ENCODE assay signal across 7 mouse cellular contexts in the genomic region with DNA sequence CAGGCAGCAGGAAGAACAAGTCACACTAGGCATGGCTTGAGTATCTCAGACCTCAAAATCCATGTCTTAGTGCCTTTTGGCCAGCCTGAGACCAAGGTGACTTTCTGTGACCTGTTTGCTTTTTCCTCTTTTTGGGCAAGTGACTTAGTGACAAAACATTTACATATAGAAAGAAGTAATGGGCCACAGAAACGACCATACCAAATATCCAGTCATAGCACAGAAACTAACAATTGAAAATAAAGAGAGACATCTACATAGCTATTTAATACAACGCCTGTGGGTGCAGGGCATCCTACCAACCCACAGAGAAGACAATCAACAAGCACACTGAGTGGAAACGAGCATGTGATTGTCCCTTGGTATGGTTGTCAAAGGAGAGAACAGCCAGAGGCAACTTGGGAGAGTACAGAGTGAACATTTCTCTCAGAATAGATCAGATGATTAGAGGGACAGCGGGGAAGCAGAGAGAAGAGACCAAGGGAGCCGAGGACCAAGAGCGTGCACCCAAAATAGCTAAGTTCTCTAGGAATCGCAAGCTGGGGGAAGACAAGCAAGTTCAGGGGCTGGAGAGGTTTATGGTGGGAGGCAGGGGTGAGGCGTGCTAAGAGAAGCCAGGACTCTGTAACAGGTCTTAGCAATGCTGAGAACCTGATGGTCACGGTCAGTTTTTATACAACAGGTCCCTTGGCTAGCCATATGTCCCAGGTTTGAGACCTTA. TPM values are rescaled to one million over a fixed set of nuclear protein-coding genes. Genes with fewer than 3 reads are reported as not detected.
A peak's percentile ranks its signal among the peaks of the same experiment; 100 is the strongest.
DNase-seq lines count a peak whose midpoint lies in the region; ATAC-seq and TF ChIP-seq lines count a peak whose summit lies in the region.

No protein-coding gene starts in this region.

- DNase-seq in thymus, adult 2 months = peak; percentile 16
- DNase-seq in thymus, postnatal 10 days (ENCODE audit: low spot score in 2 of 2) = no peak
- DNase-seq in cerebellum, adult 9-10 months = no peak
- DNase-seq in adrenal gland, adult 8-10 months = no peak
- no peak for DNase-seq in kidney, adult 18-20 months

- H3K4me2 ChIP-seq in forebrain, embryonic 13.5 days = peak overlapping the region; percentile 86
- H3K4me2 ChIP-seq in liver, embryonic 12.5 days = peak overlapping the region; percentile 87

- TF ChIP-seq CTCF in thymus, adult 2 months (IDR thresholded peaks at IDR 0.05; ENCODE audit: borderline replicate concordance, control insufficient read depth, extremely low read depth, insufficient read depth, low read length, poor library complexity) = no peak

- TF ChIP-seq POLR2A in thymus, adult 2 months (IDR thresholded peaks at IDR 0.05; ENCODE audit: control insufficient read depth, extremely low read depth, insufficient read depth, low read length, poor library complexity) = no peak

- H3K9me3 ChIP-seq in forebrain, embryonic 13.5 days (replicated peaks) = no peaks in the 10 kb centered on the region
- no peaks in the 10 kb centered on the region for H3K9me3 ChIP-seq in liver, embryonic 12.5 days (replicated peaks)

- H3K4me3 ChIP-seq in thymus, adult 2 months (ENCODE audit: control insufficient read depth, insufficient read depth, low read length) = no peak overlapping the region
- peak overlapping the region; percentile 70; the same call in 1 of the 2 replicates for H3K4me3 ChIP-seq in forebrain, embryonic 13.5 days
- peak overlapping the region; percentile 79 for H3K4me3 ChIP-seq in liver, embryonic 12.5 days

- H3K4me1 ChIP-seq in thymus, adult 2 months (replicated peaks; ENCODE audit: control insufficient read depth, insufficient read depth, low read length) = peaks cover 12% of the 10 kb centered on the region
- peaks cover 28% of the 10 kb centered on the region for H3K4me1 ChIP-seq in forebrain, embryonic 13.5 days
- H3K4me1 ChIP-seq in liver, embryonic 12.5 days = peaks cover 56% of the 10 kb centered on the region

- ATAC-seq in forebrain, embryonic 13.5 days = no peak
- ATAC-seq in liver, embryonic 12.5 days = no peak

- H3K27me3 ChIP-seq in thymus, adult 2 months (ENCODE audit: control insufficient read depth, insufficient read depth, low read length) = no peaks in the 10 kb centered on the region
- H3K27me3 ChIP-seq in forebrain, embryonic 13.5 days = peaks cover 21% of the 10 kb centered on the region
- H3K27me3 ChIP-seq in liver, embryonic 12.5 days (replicated peaks) = peaks cover 18% of the 10 kb centered on the region

- 74% methylated on average over 9 of the region's 9 CpGs for WGBS in thymus, adult 2 months
- 60% methylated on average over 9 of the region's 9 CpGs for WGBS in forebrain, embryonic 13.5 days
- 37% methylated on average over 9 of the region's 9 CpGs for WGBS in liver, embryonic 12.5 days (ENCODE audit: insufficient replicate concordance)

- peak overlapping the region; percentile 9; the same call in 1 of the 2 replicates for H3K27ac ChIP-seq in thymus, adult 2 months (ENCODE audit: control insufficient read depth, insufficient read depth, low read length)
- 0 out of 2 replicates have a peak overlapping the region, but pooled peaks have one; percentile 97 for H3K27ac ChIP-seq in forebrain, embryonic 13.5 days
- H3K27ac ChIP-seq in liver, embryonic 12.5 days = peak overlapping the region; percentile 86

- H3K9ac ChIP-seq in forebrain, embryonic 13.5 days = no peak overlapping the region
- H3K9ac ChIP-seq in liver, embryonic 12.5 days = peak overlapping the region; percentile 87

- H3K36me3 ChIP-seq in thymus, adult 2 months (ENCODE audit: control insufficient read depth, insufficient read depth, low read length) = no peaks in the 10 kb centered on the region
- H3K36me3 ChIP-seq in forebrain, embryonic 13.5 days (ENCODE audit: poor library complexity, severe bottlenecking) = no peaks in the 10 kb centered on the region
- H3K36me3 ChIP-seq in liver, embryonic 12.5 days = no peaks in the 10 kb centered on the region

RNA-seq across cellular contexts. Expression of a gene that starts 3.0 kb away (rescaled TPM):
- 6.8 and 7.1 TPM in 2 replicates for polyA plus RNA-seq in thymus, adult 2 months (2012; rRNA removed)
- polyA plus RNA-seq in forebrain, embryonic 13.5 days (2015; fragmentation: Nextera tagmentation; extraction: Ambion mirVana) = 34.8 and 37.9 TPM in 2 replicates
- polyA plus RNA-seq in liver, embryonic 12.5 days (2016; fragmentation: Nextera tagmentation; extraction: Ambion mirVana) = 7.1 and 7.9 TPM in 2 replicates
- total RNA-seq in adrenal gland, adult 8-10 months (2022) = 10 to 100 TPM; 18.6 to 25.2 (median 22.2) TPM

RNA-seq across cellular contexts. Expression of a gene that starts 7.8 kb away (rescaled TPM):
- 0.43 and 1.00 TPM in 2 replicates for polyA plus RNA-seq in thymus, adult 2 months (2012; rRNA removed)
- not detected in 2 replicates for polyA plus RNA-seq in forebrain, embryonic 13.5 days (2015; fragmentation: Nextera tagmentation; extraction: Ambion mirVana)
- 0.20 TPM in 1 of 2 replicates, not detected in the other for polyA plus RNA-seq in liver, embryonic 12.5 days (2016; fragmentation: Nextera tagmentation; extraction: Ambion mirVana)
- total RNA-seq in adrenal gland, adult 8-10 months (2022) = not detected

Comparison
In these comparisons a context has a peak if more than half of its experiments do, and no peak if none do; other contexts are left out.
1. H3K27ac ChIP-seq: peak in every context shown above with its lines; median percentile 97 in forebrain, embryonic 13.5 days; 86 in liver, embryonic 12.5 days; 9 in thymus, adult 2 months.